In the genomic region with DNA sequence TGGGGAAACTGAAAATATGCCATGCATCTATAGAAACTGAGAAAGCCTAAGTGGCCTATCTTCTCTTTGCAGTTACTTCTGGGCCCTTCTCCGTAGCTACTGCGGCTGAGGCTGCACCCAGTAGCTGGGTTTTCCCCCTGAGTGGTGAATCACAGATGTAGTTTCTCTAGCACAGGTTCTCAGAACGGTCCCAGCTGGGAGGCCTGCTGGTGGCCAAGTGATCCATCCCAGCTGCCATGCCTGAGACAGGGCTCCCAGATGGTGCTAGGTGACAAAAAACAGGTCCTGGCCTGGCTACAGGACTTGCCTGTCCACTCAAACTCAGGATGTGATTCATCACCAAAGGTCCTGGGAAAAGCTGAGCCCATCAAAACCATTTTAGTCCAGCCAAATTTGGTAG, we compare ENCODE assay signal across 17 mouse cellular contexts. TPM values are rescaled to one million over a fixed set of nuclear protein-coding genes. Genes with fewer than 3 reads are reported as not detected.
A peak's percentile ranks its signal among the peaks of the same experiment; 100 is the strongest.
DNase-seq lines count a peak whose midpoint lies in the region; ATAC-seq and TF ChIP-seq lines count a peak whose summit lies in the region.
"Had no signal": no experiment of that assay in that cellular context is flagged by ENCODE, and none has a peak within 500 bp of the region (broad histone marks: within the 10 kb centered on the region; RNA-seq: fewer than 3 reads in every experiment).

No protein-coding gene starts in this region.

- H3K4me1 ChIP-seq in forebrain, embryonic 11.5 days (replicated peaks; ENCODE audit: control insufficient read depth, insufficient read depth, low read length): no peaks in the 10 kb centered on the region
- H3K4me1 ChIP-seq: embryonic facial prominence, embryonic 12.5 days; forebrain, embryonic 10.5 days; liver, embryonic 13.5 days; midbrain, embryonic 10.5 days had no signal

- no peak for TF ChIP-seq CTCF in left cerebral cortex, adult 2 months (IDR thresholded peaks at IDR 0.05)

- no peak overlapping the region for H3K27ac ChIP-seq in forebrain, embryonic 11.5 days (ENCODE audit: low read depth, low read length)
- no peak overlapping the region for H3K27ac ChIP-seq in left cerebral cortex, adult 2 months
- H3K27ac ChIP-seq: embryonic facial prominence, embryonic 12.5 days; forebrain, embryonic 10.5 days; heart, embryonic 10.5 days; liver, embryonic 13.5 days; midbrain, embryonic 10.5 days had no signal

- H3K4me3 ChIP-seq in forebrain, embryonic 11.5 days (ENCODE audit: low read depth, low read length): no peak overlapping the region
- no peak overlapping the region for H3K4me3 ChIP-seq in left cerebral cortex, adult 2 months
- H3K4me3 ChIP-seq: embryonic facial prominence, embryonic 12.5 days; forebrain, embryonic 10.5 days; heart, embryonic 10.5 days; liver, embryonic 13.5 days; midbrain, embryonic 10.5 days had no signal

- no peak overlapping the region for H3K4me2 ChIP-seq in forebrain, embryonic 11.5 days (ENCODE audit: low read depth, low read length, severe bottlenecking)
- H3K4me2 ChIP-seq: embryonic facial prominence, embryonic 12.5 days; liver, embryonic 13.5 days had no signal

- H3K27me3 ChIP-seq in forebrain, embryonic 11.5 days (ENCODE audit: control insufficient read depth, insufficient read depth, low read length): no peaks in the 10 kb centered on the region
- H3K27me3 ChIP-seq: embryonic facial prominence, embryonic 12.5 days; liver, embryonic 13.5 days had no signal

- ATAC-seq in forebrain, embryonic 11.5 days (replicated peaks; ENCODE audit: low FRiP score): no peak

- H3K36me3 ChIP-seq in forebrain, embryonic 11.5 days (ENCODE audit: control insufficient read depth, insufficient read depth, low read length): no peaks in the 10 kb centered on the region
- H3K36me3 ChIP-seq: embryonic facial prominence, embryonic 12.5 days; forebrain, embryonic 10.5 days; heart, embryonic 10.5 days; liver, embryonic 13.5 days; midbrain, embryonic 10.5 days had no signal

- WGBS in forebrain, embryonic 11.5 days: 89% methylated on average over 3 of the region's 3 CpGs

- intact Hi-C loops in left cerebral cortex, adult 2 months (cut with DNase I): no loop called here

- DNase-seq in embryo, embryonic 10 days (ENCODE audit: low spot score): peak; percentile 8
- DNase-seq in embryo, embryonic 11 days: no peak
- DNase-seq in urinary bladder, postnatal 14 days (ENCODE audit: low spot score): peak; percentile 6
- no peak for DNase-seq in urinary bladder, postnatal 25 days (ENCODE audit: low spot score)
- peak; percentile 70 for DNase-seq in lung, postnatal 25 days (ENCODE audit: low spot score)
- DNase-seq in forebrain, embryonic 11.5 days (ENCODE audit: low spot score): no peak
- DNase-seq in left cerebral cortex, adult 8-10 months (ENCODE audit: low spot score in 2 of 2): no peak
- no peak for DNase-seq in left cerebral cortex, adult 2 months (ENCODE audit: extremely low spot score in 1 of 2, low spot score in 2 of 2)
- DNase-seq: cerebellum, adult 8-10 months; kidney, adult 11 months; kidney, postnatal 36 days; liver, embryonic 13.5 days had no signal

- H3K9ac ChIP-seq in forebrain, embryonic 11.5 days (ENCODE audit: low read length): no peak overlapping the region
- H3K9ac ChIP-seq: embryonic facial prominence, embryonic 12.5 days; liver, embryonic 13.5 days had no signal

- H3K9me3 ChIP-seq in forebrain, embryonic 11.5 days (ENCODE audit: control insufficient read depth, low read length): no peaks in the 10 kb centered on the region
- H3K9me3 ChIP-seq: embryonic facial prominence, embryonic 12.5 days; forebrain, embryonic 10.5 days; heart, embryonic 10.5 days; liver, embryonic 13.5 days; midbrain, embryonic 10.5 days had no signal

RNA-seq across cellular contexts. Expression of gene Kcna2, which starts 24.3 kb away (rescaled TPM):
- 0.05 and 0.20 TPM in 2 replicates for polyA plus RNA-seq in forebrain, embryonic 11.5 days (2014; fragmentation: Nextera tagmentation; extraction: Ambion mirVana)
- 100 to 1,000 TPM; 121 to 161 (median 143) TPM for total RNA-seq in left cerebral cortex, adult 8-10 months (2022)
- 100 to 1,000 TPM; 156 to 162 TPM for total RNA-seq in left cerebral cortex, adult 2 months (2021)
- total RNA-seq: hematopoietic stem cell, adult 5-6 weeks had no signal
- polyA plus RNA-seq: forebrain, embryonic 10.5 days; heart, embryonic 10.5 days had no signal

RNA-seq across cellular contexts. Expression of gene Kcna3, which starts 40.7 kb away (rescaled TPM):
- polyA plus RNA-seq in forebrain, embryonic 11.5 days (2014; fragmentation: Nextera tagmentation; extraction: Ambion mirVana): 9.2 and 9.5 TPM in 2 replicates
- 10 to 100 TPM; 26.9 to 31.1 (median 27.7) TPM for total RNA-seq in left cerebral cortex, adult 8-10 months (2022)
- total RNA-seq in left cerebral cortex, adult 2 months (2021): 10 to 100 TPM; 34.9 to 35.3 TPM

Comparison
In these comparisons a context has a peak if more than half of its experiments do, and no peak if none do; other contexts are left out.
1. DNase-seq: peak in embryo, embryonic 10 days (single experiment), urinary bladder, postnatal 14 days (single experiment) and lung, postnatal 25 days (single experiment); none in embryo, embryonic 11 days (single experiment), urinary bladder, postnatal 25 days (single experiment), forebrain, embryonic 11.5 days (single experiment), left cerebral cortex, adult 8-10 months (0 of 2) and left cerebral cortex, adult 2 months (0 of 2).